Mouse (Mus musculus): ENCODE results near the gene Nrm.
A peak's percentile ranks its signal among the peaks of the same experiment; 100 is the strongest.

DNA sequence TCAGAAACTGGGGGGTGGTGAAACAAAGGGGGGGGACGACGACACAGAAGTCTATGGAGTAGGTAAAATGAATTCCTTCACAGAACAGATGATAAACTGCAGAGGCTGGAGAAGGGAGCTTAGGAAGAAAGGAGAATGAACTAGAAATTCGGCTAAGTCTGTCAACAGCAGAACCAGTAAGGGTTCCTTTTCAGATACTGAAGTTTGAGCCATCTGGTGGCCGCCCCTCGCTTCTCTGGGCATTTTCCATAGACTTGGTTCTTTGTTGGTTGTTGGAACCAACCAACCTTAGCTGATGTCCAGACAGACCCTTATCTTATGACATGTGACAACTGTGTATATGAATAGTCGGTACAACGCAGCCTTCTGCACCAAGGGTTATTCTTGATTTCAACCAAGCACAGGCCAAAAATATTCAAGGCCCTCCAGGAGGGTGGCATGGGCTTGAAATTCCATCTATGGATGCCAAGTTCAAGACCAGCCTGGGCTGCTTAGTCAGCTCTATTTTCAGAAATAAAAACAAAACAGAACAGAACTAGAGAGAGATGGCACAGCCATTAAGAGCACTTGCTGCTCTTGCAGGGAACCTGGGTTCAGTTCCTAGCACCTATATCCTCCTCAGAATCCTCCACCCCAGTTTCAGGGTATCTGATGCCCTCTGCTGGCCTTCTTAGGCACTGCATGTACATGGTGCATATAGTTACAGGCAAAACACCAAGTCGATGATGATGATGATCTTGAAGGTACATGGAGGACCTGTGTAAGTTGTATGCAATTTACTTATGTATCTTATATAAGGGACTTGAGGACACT lies 10.0 kb downstream of the Nrm start:
- peak; percentile 44 for TF ChIP-seq CTCF (IDR thresholded peaks at IDR 0.05; ENCODE audit: control insufficient read depth, insufficient read depth, low read length)
- no peak for TF ChIP-seq POLR2A (IDR thresholded peaks at IDR 0.05; ENCODE audit: borderline replicate concordance, control insufficient read depth, low read depth, low read length)
